Mouse (Mus musculus) lung, embryonic 16.5 days (tissue): ENCODE data around the gene Clec4a4. TPM values are rescaled to one million over a fixed set of nuclear protein-coding genes. Genes with fewer than 3 reads are reported as not detected.

Experiments
- polyA plus RNA-seq: library from polyadenylated mRNA; unstranded; fragments of >200 nt; fragmentation: Nextera tagmentation; extraction: Ambion mirVana; gene quantifications from 2 replicates; pipeline ENCODE4 v1.2.1, GENCODE M21; 2015

Gene Clec4a4
- polyA plus RNA-seq, 1 experiment from 2014 or later = not detected

Other genes starting within 250 kb of the Clec4a4 start
- 6.9 and 7.5 TPM in 2 replicates for gene Slc2a3, start 188.7 kb upstream of the Clec4a4 start, polyA plus RNA-seq
- 5.5 and 6.2 TPM in 2 replicates for gene Foxj2, start 170.5 kb upstream of the Clec4a4 start, polyA plus RNA-seq
- 3.1 and 3.4 TPM in 2 replicates for gene C3ar1, start 134.2 kb upstream of the Clec4a4 start, polyA plus RNA-seq
- 50.8 and 52.2 TPM in 2 replicates for gene Necap1, start 115.9 kb upstream of the Clec4a4 start, polyA plus RNA-seq
- gene Clec4a1, start 68.5 kb upstream of the Clec4a4 start, polyA plus RNA-seq = 2.4 and 2.7 TPM in 2 replicates
- gene Clec4a3, start 37.9 kb upstream of the Clec4a4 start, polyA plus RNA-seq = 4.7 and 6.6 TPM in 2 replicates
- gene Clec4b1, start 59.6 kb downstream of the Clec4a4 start, polyA plus RNA-seq = not detected in 2 replicates
- gene Clec4a2, start 116.1 kb downstream of the Clec4a4 start, polyA plus RNA-seq = 3.3 TPM in 2 replicates
- gene Clec4b2, start 182.5 kb downstream of the Clec4a4 start, polyA plus RNA-seq = not detected in 2 replicates
- gene Clec4n, start 239.5 kb downstream of the Clec4a4 start, polyA plus RNA-seq = 2.8 and 3.6 TPM in 2 replicates